Mouse (Mus musculus): ENCODE data around the gene Dll3.

Gene Dll3

DNA sequence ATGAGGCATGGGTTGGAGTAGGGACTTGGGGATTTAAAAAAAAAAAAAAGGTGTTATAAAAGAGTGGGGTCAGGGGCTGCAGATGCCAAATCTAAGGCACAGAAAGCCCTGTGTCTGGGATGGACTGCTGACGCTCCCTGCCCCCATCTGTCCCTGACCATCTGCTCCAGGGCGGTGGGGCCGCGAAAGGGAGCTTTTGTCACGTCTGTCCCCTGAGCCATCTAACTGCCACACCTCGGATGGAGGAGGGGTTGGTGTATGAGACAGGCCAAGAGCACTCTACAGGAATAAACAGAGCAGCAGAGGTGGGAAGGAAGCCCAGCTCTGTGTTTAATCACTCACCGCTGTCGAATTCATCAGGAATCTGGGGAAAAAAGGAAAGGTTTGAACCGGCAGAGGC, 7.7 kb upstream of the Dll3 start:
- no peak for DNase-seq (ENCODE audit: low read depth, low spot score)

GRCm38 (mm10) chr7:28306216-28306615, 4.2 kb upstream of the Dll3 start:
- no peak for DNase-seq (ENCODE audit: low read depth, low spot score)

GRCm38 (mm10) chr7:28305641-28306040, 3.6 kb upstream of the Dll3 start:
- DNase-seq (ENCODE audit: low read depth, low spot score), result no peak

DNA sequence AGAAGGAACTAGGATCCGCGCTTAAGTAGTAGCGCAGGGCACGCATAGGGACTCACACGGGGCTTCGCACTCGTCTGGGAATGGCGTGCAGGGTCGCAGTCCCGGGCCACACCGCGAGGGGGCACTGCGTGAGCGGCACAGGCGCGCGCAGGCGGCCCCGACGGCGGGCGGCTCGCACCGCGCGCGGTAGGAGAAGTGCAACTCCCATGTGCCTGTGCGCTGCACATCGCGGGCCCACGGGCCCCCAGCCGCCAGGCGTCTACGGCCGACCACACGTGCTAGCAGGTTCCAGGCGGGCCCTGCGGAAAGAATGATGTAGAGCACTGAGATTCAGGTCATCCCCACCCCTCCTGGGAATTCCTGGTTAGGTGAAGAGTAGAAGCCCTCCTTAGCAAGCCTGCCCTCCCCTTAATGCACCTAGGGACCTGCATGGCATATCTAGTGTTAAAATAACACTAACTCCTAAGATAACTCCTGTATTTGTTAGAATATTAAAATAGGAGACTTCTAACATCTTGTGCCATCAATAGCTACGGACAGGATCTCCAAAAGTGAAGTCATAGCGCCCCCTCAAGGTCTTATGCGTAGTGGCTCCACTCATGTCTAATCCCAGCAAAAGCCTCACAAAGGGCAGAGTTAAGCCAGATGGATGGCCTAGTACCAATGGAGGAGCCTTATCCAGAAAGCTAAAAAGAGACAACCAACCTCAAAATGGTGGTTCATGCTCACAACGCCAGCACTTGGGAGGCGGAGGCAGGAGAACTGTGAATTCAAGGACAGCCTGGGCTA, 3.0 kb downstream of the Dll3 start:
- peak; percentile 93 for DNase-seq (ENCODE audit: low read depth, low spot score)

GRCm38 (mm10) chr7:28294481-28294880, 7.6 kb downstream of the Dll3 start:
- peak; percentile 96 for DNase-seq (ENCODE audit: low read depth, low spot score)

DNA sequence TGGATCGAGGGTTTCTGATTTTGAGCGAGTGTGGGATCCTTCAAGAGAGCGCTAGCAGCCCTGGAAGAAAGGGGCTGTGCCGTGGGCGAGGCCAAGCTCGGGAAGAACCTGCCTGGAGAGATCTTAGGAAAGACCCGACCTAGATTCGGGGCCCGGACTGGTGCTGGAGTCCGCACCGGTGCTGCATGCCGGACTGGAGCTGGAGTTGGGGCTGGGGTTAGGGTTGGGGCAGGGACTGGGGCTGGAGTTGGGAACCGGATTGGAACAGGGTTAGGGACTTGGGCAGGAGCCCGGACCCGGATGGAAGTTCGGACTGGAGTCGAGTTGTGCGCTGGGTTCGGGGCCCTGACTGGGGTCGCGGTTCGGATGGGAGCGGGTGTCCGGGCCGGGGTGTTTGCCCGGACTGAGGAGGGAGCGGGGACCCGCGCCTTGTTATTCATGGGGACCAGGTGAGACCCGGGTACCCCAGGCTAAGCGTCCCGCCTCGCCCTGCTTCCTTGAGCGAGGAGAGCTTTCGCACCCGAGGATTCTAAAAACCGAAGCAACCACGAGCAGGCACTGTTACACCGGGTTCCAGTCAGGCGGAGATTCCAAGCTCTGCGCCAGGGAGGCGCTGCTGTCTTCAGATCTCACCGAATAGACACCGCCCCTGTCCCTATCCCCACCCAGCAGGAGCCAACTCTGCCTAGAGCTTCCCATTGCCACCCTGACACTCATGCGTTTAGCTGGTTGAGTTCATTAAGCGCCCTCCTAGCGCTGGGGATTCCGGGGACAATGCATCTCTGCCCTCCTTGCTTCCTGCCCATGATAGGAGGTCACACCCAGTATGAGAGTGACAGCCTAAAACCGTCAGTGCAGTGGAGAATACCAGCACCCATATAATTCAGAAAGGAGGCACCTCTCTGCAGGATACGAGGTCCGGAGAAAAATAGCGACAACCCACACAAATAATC, 11.1 kb downstream of the Dll3 start, which contains the start of gene Selenov:
Gene Selenov, minus strand, starts transcription at position 549 of the 953 bp plus-strand sequence.
- peak; percentile 93 for DNase-seq (ENCODE audit: low read depth, low spot score)

- peak; percentile 67 for DNase-seq (ENCODE audit: low read depth, low spot score)
These were observed 11.9 kb downstream of the Dll3 start for GRCm38 (mm10) chr7:28290165-28290564.

DNA sequence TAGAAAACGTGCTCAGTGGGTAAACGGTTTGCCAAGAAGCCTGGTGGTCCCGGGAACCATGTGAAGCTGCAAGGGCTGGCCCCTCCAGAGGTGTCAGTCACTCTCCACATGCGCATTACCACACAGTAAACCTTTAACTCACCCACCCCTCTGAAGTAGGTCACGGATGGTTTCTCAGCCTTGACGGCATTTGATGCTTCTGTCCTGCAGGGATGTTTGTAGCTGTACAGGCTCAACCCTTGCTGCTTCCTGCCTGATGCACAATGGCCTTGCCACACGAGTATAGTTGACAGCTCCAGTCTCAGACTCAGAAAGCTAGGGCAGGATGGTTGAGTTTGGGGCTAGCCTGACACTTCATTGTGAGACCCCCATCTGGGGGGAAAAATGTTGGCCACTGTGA, 21.4 kb downstream of the Dll3 start:
- no peak for DNase-seq (ENCODE audit: low read depth, low spot score)

DNA sequence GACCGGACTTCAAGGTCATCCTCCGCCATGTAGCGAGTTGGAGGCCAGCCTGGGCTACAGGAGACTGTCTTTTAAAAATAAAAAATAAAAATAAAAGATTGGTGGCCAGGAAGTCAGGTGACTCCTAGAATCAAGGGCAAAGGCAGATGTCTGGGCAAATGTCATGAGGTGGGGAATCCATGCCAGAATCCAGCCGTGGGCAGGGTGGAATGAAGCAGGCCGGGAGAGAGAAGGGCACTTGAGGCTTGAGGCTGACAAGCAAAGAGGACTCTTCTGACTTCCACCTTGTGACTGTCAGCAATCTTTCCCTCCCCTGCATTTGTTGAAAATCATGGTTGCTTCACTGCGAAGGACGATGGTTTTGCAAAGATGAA, 23.8 kb downstream of the Dll3 start:
- no peak for DNase-seq (ENCODE audit: low read depth, low spot score)

DNA sequence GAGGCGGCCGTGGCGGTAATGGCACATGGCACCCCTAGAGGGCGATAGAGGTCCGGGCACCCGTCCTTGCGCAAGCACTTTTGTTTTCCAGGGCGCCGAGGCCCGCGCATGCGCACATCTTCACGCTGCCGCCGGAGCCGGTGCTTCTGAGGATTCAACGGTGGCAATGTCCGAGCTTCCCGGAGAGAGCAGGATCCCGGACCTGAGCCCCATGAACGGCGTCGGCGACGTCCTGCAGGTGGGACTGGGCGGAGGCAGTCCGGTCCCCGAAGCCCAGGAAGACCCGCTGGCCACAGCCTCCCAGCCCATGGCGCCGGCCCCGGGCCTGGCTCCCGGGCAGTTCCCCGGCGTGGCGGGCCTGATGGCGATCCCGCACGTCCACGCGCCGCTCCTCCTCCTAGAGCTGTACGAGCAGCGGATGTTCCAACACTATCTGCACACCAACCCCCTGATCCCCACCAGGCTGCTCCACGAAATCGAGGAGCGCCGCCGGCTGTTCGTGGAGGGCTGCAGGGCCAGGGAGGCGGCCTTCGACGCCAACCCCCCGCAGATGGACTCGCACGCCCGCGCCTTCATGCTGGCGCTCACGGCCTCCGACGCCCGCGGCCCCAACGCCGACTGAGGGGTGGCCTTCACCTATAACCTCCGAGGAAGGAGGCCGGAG, 24.3 kb downstream of the Dll3 start, which contains the start of gene Eid2b:
Gene Eid2b, plus strand, starts transcription at position 125 of the 664 bp plus-strand sequence.
- peak; percentile 96 for DNase-seq (ENCODE audit: low read depth, low spot score)

- no peak for DNase-seq (ENCODE audit: low read depth, low spot score)
These were observed 24.8 kb downstream of the Dll3 start for GRCm38 (mm10) chr7:28277237-28277614.

DNA sequence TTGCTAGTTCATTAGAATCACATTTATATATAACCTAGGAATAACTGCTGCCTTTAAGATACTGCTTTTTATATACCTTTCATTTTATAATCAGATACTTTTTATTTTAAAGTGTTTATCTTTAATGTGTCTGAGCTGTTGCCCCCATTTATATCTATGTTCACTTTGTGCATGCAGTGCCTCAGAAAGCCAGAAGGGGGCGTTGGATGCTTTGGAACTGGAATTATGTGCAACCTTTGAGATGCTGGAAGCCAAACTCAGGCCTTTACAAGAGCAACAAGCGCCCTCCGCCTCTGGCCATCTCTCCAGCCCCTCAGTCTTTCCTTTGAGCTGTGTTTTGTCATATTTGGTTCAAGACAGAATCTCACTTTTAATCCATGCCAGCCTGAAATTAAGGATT, 30.3 kb downstream of the Dll3 start:
- peak; percentile 75 for DNase-seq (ENCODE audit: low read depth, low spot score)

GRCm38 (mm10) chr7:28269355-28269754, 32.7 kb downstream of the Dll3 start:
- peak; percentile 89 for DNase-seq (ENCODE audit: low read depth, low spot score)

GRCm38 (mm10) chr7:28268576-28268975, 33.5 kb downstream of the Dll3 start:
- no peak for DNase-seq (ENCODE audit: low read depth, low spot score)

GRCm38 (mm10) chr7:28268042-28268531, 34.0 kb downstream of the Dll3 start:
- peak; percentile 80 for DNase-seq (ENCODE audit: low read depth, low spot score)

DNA sequence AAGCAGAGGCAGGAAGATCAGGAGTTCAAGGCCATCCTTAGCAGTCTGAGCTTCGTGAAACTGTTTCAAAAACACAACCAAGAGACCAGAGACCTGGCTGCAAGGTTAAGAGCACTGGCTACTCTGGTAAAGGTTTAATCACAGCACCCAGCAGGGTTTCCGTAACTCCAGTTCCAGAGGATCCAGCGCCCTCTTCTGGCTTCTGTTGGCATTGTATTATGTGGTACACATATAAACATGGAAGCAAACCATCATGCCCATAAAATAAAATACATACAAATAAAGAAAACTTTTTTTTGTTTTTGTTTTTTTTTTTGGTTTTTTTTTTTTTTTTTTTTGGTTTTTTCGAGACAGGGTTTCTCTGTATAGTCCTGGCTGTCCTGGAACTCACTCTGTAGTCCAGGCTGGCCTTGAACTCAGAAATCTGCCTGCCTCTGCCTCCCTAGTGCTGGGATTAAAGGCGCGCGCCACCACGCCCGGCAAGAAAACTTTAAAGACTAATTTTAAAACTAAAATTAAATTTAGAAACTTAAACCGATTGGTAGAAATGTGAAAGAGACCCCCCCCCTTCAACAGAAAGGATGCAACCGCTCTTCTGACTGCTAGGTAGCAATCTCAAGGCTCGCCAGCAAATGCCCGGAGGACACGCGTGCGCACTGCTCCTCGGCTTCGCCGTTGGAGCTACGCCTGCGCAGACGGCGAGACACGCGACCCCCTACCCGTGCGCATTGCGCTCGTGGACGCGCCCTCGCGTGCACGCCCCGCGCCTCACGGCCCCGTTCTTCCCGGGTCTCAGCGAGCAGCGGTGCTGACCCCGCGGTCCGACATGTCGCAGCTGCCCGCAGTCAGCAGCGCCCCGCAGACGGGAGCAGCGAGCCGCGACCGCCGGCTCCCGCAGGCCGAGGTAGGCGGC, 34.7 kb downstream of the Dll3 start, which contains the start of gene Eid2:
Gene Eid2, plus strand, starts transcription at position 753 of the 913 bp plus-strand sequence.
- peak; percentile 97 for DNase-seq (ENCODE audit: low read depth, low spot score)

DNA sequence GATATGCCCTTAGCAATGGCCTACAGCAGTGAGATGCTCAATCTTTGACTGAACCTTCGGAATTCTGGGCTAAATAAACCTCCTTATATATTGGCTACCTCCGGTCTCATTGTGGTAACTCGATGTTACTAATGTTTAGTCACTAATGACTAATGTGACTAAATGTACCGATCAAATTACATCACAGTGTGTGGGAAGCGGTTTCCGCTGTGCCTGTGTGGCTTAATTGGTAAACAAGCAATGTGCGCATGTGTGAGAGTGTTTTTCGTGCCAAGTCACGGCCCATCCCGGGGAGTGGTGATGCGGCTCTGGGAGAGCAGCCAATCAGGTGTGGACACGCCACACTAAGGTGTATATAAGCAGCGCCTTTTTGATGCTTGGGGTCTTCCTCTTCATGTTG, 36.6 kb downstream of the Dll3 start:
- DNase-seq (ENCODE audit: low read depth, low spot score), result no peak

DNA sequence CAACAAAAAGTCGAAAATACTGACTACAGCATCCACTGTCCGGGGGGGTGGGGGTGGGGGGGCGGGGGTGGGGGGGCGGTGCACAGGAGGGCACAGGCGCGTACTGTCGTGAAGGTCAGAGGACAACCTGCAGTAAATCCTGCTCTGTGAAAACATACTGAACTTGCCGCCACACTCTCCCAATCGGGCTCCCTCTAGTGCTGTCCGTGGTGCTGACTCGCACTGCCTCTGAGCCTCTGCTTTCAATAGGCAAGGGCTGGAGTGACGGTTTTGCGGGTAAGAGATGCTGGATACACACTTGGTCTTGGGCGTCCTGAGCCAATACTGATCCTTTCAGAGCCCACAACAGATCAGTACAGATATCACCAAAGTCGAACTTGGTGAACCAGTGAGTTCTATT, 38.3 kb downstream of the Dll3 start:
- DNase-seq (ENCODE audit: low read depth, low spot score), result peak; percentile 89

- peak; percentile 88 for DNase-seq (ENCODE audit: low read depth, low spot score)
These were observed 39.2 kb downstream of the Dll3 start for GRCm38 (mm10) chr7:28262861-28263260.

GRCm38 (mm10) chr7:28255476-28255875, 46.6 kb downstream of the Dll3 start:
- DNase-seq (ENCODE audit: low read depth, low spot score), result peak; percentile 91

DNA sequence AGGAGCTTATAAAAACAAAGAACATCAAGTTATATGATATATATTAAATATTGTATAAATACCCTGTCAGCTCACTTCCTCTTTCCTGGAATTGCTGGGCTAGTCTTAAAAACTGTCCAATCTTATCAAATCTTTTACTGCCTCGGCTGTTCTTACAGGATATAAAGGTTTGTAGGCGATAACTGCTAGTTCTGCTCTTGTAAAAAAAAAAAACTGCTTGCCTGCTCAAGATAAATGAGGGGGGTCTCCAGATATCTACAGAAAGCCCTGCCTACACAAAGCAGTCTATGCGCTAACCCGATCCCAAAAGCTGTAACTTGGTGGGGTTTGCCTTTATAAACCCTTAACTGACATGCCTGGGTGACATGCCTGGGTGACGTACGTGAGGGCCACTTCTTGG, 47.4 kb downstream of the Dll3 start:
- no peak for DNase-seq (ENCODE audit: low read depth, low spot score)
